Mouse (Mus musculus) erythroblast, embryonic 14.5 days (primary cell): ENCODE data around the gene Ifitm10. TPM values are rescaled to one million over a fixed set of nuclear protein-coding genes. Genes with fewer than 3 reads are reported as not detected.
"Not testable (repeated sequence)": the region's sequence is repeated elsewhere in the genome, so short reads cannot be mapped to it uniquely, and the experiment has no call there.

Experiments used
- H3K27me3 ChIP-seq: 2 replicates; pipeline ENCODE4 v1.6.1; 2012; ENCODE audit warnings: inconsistent platforms; ENCODE audit not compliant: control insufficient read depth
- H3K36me3 ChIP-seq: 2 replicates; pipeline ENCODE4 v1.6.1; 2012; ENCODE audit warnings: mild to moderate bottlenecking, inconsistent platforms; ENCODE audit not compliant: control insufficient read depth
- H3K4me1 ChIP-seq: 2 replicates; pipeline ENCODE4 v1.6.1; 2012; ENCODE audit warnings: inconsistent platforms; ENCODE audit not compliant: control insufficient read depth
- H3K4me3 ChIP-seq: replicated peaks from 2 replicates; pipeline ENCODE3; 2012; ENCODE audit warnings: moderate library complexity, mild to moderate bottlenecking, inconsistent platforms
- H3K9me3 ChIP-seq: 2 replicates; pipeline ENCODE4 v1.6.1; 2012; ENCODE audit warnings: low read length, inconsistent platforms, mixed read lengths; ENCODE audit not compliant: control insufficient read depth
- GATA1 ChIP-seq: IDR thresholded peaks from 2 replicates; pipeline ENCODE4 v1.6.1; 2012; ENCODE audit warnings: low read length, inconsistent platforms, mixed read lengths
- TAL1 ChIP-seq: IDR thresholded peaks from 3 replicates; pipeline ENCODE4 v1.6.1; 2012; ENCODE audit warnings: low read length, inconsistent platforms, mixed read lengths
- polyA plus RNA-seq: library from polyadenylated mRNA; stranded (reverse); fragments of >175 nt; gene quantifications from 2 replicates; pipeline ENCODE4 v1.2.3, GENCODE M21; 2012

Gene Ifitm10
- polyA plus RNA-seq, 1 experiment, result 0.36 TPM

DNA sequence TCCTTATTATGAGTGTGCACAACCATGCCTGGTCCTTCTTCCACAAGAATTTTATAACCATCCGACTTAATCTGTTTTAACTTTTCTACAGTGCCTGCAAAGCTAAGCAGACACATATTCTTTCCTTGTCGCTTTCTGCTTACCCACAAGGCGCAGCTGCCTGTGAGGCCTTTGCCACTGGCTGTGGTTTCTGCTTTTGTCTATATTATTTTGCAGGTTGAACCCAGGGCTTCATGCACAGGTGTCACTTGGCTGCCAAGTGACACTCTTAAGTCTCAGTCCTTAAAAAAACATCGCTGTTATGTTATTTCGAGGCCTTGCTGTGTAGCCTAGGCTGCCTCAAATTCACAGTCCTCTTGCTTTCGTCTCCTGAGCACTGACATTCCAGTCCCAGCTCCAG is 50.9 kb downstream of the Ifitm10 start:
- H3K4me1 ChIP-seq, result peaks cover 4% of the 10 kb centered on the region
- TF ChIP-seq TAL1, result no peak
- H3K4me3 ChIP-seq, result no peak overlapping the region
- no peaks in the 10 kb centered on the region for H3K9me3 ChIP-seq
- H3K36me3 ChIP-seq, result no peaks in the 10 kb centered on the region
- no peaks in the 10 kb centered on the region for H3K27me3 ChIP-seq

DNA sequence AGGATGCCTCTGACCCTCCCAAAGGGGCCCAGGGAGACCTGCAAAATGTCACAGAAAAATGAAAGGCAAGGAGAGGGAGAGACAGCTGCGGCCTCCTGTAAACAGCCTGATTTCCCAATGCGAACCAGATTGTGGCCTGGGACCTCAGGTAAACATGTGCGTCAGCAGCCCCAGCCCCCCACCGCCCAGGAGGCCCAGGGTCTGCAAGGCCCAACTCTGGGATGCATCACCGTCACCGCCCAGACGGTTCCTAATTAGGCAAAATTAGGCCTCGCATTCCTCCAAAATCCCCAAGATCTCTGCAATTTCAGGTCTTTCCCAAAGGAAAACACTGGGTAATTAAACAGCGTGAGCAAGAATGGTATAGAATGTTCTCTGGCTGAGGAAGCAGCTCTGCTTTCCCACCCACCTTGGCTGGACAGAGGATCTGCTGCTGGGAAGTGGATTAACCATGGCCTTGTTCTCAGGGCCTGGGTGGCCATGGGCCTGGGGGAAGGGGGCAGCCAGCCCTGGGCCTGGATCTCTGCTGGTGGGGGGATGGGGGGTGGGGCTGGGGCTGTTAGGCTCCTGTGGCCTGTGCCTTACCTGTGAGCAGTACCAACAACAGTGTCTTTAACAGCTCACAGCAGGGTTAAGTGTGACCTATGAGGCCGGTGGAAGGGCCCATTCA is 51.8 kb downstream of the Ifitm10 start:
- H3K4me3 ChIP-seq, H3K27me3 ChIP-seq, H3K36me3 ChIP-seq, H3K9me3 ChIP-seq, H3K4me1 ChIP-seq: not testable (repeated sequence)

GRCm38 (mm10) chr7:142320906-142321305 is 52.6 kb downstream of the Ifitm10 start:
- Histone ChIP-seq H3K27me3 (no peaks in the 10 kb centered on the region), H3K4me1 (peaks cover 8% of the 10 kb centered on the region), H3K4me3 (no peak overlapping the region), H3K36me3 (no peaks in the 10 kb centered on the region), H3K9me3 (no peaks in the 10 kb centered on the region)
- no peak for TF ChIP-seq TAL1
- TF ChIP-seq GATA1, result no peak

DNA sequence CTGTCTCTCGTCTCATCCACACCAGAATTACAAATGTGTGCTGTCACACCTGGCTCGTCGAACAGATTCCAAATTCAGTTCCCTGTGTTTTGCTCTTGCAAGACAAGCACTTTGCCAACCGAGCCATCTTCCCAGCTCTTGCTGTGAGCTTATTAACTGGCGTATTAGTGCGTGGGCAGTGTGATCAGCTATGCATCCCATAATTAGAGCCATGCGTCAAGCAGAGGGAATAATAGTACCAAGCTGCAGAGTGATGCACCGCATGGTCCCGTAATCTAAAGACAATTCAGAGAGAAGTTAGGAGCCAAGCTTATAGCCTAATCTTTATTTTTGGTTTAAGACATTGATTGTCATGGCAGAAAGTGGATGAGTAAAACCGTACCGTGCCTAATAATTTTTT is 54.4 kb downstream of the Ifitm10 start:
- Histone ChIP-seq H3K36me3 (no peaks in the 10 kb centered on the region), H3K4me3 (no peak overlapping the region), H3K9me3 (no peaks in the 10 kb centered on the region), H3K4me1 (peaks cover 8% of the 10 kb centered on the region), H3K27me3 (no peaks in the 10 kb centered on the region)
- no peak for TF ChIP-seq GATA1
- TF ChIP-seq TAL1, result no peak

DNA sequence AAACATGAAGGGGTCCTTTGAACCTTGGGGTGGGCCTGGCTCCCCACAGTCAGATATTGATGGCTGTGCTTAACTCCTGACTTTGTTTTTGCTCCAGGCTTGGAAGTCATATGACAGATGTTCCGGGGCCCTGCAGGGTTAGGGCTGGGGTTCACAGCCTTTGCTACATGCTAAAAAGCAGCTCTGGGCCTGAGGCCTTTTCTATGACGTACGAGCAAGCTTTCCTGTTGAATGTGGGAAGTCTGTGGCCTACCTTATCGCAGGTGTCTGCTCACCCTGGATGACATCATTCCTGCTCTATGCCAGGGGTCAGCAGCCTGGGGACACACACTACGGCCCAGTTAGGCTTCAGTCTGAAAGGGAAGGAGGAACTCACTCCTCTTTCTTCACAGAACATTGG is 56.3 kb downstream of the Ifitm10 start:
- TF ChIP-seq TAL1 (no peak), GATA1 (no peak)
- H3K4me1 ChIP-seq, result peaks cover 8% of the 10 kb centered on the region
- H3K9me3 ChIP-seq, result no peaks in the 10 kb centered on the region
- no peaks in the 10 kb centered on the region for H3K27me3 ChIP-seq
- H3K4me3 ChIP-seq, result no peak overlapping the region
- no peaks in the 10 kb centered on the region for H3K36me3 ChIP-seq

DNA sequence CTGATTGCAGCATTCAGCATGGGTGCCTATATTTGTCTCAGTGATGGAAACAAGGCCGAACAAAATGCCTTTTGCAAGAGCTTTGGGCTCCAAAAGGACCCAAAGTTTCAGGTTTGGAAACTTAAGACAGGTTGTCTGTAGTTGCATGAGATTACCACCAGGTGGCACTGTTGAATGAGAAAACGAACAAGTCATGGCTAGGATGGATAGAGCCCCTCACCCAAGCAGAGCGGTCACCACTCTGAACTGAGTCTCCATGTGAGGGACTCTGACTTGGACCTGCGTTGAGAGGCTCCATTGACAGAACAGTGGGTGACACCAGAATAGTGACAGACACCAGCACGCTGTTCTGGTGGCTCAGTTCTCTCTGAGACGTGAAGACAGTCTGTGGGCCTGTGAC is 57.0 kb downstream of the Ifitm10 start:
- Histone ChIP-seq H3K27me3 (no peaks in the 10 kb centered on the region), H3K9me3 (no peaks in the 10 kb centered on the region), H3K4me1 (peaks cover 8% of the 10 kb centered on the region), H3K36me3 (no peaks in the 10 kb centered on the region), H3K4me3 (no peak overlapping the region)
- TF ChIP-seq TAL1 (no peak), GATA1 (no peak)

DNA sequence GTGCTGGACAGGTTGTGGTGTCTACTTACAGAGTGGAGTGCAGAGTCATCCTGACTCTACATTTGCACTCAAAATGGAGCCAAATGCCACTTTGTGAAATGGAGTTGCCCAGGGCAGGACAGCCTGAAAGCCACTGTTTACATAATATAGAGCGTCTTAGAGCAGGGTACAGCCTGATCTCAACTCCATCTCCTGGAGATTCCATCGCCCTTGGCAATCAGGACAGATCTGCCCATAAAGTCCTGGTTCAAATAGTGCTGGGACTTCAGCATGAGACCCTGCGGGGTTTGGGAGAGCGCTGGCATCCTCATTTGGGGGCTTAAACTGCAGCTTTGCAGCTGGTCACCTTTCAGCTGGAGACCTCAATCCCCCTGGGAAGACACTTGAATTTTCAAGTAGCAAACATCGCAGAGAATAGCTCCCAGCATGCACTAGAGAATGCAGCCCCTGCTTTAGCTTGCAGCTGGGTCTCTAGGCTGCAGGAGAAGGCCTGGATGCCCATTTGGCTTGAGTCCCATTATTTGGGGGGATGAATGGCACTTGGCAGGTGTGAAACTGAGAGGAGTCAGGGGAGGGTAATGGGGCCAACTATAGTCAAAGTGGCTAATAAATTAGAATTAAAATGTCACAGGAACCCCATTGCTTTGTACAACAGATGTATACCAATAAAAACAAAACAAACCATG is 58.8 kb downstream of the Ifitm10 start:
- Histone ChIP-seq H3K9me3 (no peaks in the 10 kb centered on the region), H3K27me3 (no peaks in the 10 kb centered on the region), H3K4me3 (no peak overlapping the region), H3K4me1 (peaks cover 8% of the 10 kb centered on the region), H3K36me3 (no peaks in the 10 kb centered on the region)
- TF ChIP-seq GATA1 (no peak), TAL1 (no peak)

GRCm38 (mm10) chr7:142303929-142304328 is 69.6 kb downstream of the Ifitm10 start:
- H3K27me3 ChIP-seq, result peaks cover 23% of the 10 kb centered on the region
- not testable (repeated sequence) for H3K9me3 ChIP-seq, H3K4me1 ChIP-seq, H3K4me3 ChIP-seq, H3K36me3 ChIP-seq

GRCm38 (mm10) chr7:142303249-142303648 is 70.3 kb downstream of the Ifitm10 start, which contains the start of gene Krtap5-4:
Gene Krtap5-4, plus strand, starts transcription at chr7:142303549.
- no peak within 1 kb of the TSS for H3K4me3 ChIP-seq
- TF ChIP-seq GATA1 (no peak), TAL1 (no peak)
- peaks cover 23% of the 10 kb centered on the region for H3K27me3 ChIP-seq
- H3K36me3 ChIP-seq, result no peaks in the 10 kb centered on the region
- no peaks in the 10 kb centered on the region for H3K4me1 ChIP-seq
- no peaks in the 10 kb centered on the region for H3K9me3 ChIP-seq

DNA sequence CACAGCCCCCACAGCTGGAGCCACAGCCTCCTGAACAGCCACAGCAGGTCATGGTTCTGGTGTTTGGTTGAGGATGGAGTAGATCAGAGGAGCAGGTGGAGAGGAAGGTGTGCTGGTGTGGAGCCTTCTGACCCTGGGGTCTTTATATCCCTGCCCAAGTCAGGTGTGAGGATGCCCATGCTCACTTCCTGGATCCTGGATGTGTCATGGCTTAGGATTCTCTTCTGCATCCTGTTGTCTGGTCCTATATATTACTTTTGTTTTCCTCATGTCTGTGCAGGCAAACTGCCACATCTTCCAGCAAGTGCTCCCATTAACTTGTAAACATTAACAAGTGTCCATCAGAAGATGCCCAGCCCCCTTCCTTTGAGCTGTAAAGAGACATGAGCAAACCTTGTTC is 76.5 kb downstream of the Ifitm10 start, which contains the start of gene Krtap5-1:
Krtap5-1 (minus strand) TSS at position 101 of the 400 bp plus-strand sequence.
- not testable (repeated sequence) for H3K36me3 ChIP-seq, H3K4me3 ChIP-seq, H3K9me3 ChIP-seq, H3K27me3 ChIP-seq, H3K4me1 ChIP-seq

GRCm38 (mm10) chr7:142296108-142296507 is 77.4 kb downstream of the Ifitm10 start:
- not testable (repeated sequence) for H3K4me1 ChIP-seq, H3K27me3 ChIP-seq

More at GRCm38 (mm10) chr7:142296108-142296507, 77.4 kb downstream of the Ifitm10 start:
- H3K4me3 ChIP-seq, H3K9me3 ChIP-seq, H3K36me3 ChIP-seq: not testable (repeated sequence)
